Mouse (Mus musculus) frontal cortex, postnatal 36 days (tissue): ENCODE data around the gene Cog5.

Experiments used
- DNase-seq, 2 experiments: peaks; one replicate each; pipeline ENCODE4 v3.0.0; 2022; ENCODE audit warnings: low spot score in 2 of 2

Gene Cog5

DNA sequence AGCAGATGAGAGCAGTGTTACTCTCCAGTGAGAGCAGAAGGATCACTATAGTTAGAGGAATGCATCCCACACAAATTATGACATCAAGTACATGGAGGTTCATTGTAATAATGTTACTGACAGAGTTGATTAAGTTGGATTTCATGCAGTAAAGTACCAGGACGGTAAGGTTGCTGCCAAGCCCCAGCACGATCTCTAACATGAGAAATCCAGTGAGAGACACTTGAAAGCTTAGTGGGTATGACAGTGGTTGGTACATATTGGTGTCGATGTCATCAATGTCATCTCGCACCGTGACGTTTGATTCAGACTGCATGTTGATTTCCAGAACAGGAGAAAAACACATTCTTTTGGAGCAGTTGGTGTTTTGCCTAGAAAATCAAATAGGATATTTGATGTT lies 55.0 kb downstream of the Cog5 start:
- peak in 1 of 2 experiments; percentile 30 for DNase-seq

DNA sequence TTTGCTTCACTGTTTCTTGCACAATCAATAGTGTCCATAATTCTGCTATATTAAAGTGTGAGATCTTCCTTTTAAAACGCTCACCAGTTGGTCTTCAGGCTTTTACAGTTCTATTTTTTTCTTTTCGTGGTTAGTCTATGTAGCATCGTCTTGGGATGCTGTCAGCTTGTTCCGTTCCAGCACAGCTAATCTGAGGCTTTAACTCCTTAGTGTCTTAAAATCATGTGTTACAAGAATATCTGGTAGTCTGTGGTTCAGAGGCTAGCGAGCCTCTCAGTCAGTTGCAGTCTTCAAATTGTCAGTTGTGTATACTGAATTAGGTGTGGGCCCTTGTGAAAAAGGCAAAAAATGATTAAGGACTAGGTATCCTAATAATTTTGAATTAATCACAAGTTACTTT lies 57.6 kb downstream of the Cog5 start:
- DNase-seq = peak in 1 of 2 experiments; percentile 42

DNA sequence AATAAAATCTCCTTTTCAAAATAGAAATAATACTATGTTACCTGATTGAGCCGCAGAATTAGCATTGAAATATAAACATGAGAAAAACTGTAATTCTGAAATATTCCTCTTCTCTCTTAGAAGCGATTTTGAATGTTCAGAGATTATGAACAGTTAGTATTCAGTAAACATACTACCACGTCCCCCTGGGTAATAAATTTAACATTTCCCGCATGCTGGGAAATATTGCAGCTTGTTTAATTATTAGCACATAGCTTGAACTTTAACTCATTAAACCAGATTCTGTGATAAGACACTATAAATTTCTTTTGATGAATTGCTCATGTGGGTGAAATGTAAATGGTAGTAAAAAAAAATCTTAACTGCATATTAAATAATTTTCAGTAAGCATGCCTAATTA lies 58.1 kb downstream of the Cog5 start:
- DNase-seq = no peak

DNA sequence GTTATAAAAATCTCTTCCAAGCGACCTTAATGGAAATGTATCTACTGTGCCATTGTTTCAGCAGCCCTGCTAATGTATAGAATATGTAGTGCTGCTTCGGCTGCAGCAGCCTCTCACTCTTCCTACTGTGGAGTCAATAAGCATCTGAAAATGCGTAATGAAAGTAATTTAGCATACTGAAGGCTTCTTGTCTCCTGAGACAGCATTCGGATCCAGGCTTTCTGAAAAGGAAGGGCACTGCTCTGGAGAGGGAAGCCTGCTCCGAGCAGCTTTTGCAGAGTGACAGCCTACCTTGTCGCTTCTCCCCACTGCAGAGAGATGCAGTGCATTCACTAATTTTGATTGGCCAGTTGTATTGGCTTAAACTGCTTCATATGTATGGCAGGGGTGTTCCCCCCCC lies 58.9 kb downstream of the Cog5 start, which contains the start of gene Gpr22:
Gene Gpr22, minus strand, starts transcription at position 348 of the 400 bp plus-strand sequence.
- DNase-seq = peak; percentile 69 to 84

DNA sequence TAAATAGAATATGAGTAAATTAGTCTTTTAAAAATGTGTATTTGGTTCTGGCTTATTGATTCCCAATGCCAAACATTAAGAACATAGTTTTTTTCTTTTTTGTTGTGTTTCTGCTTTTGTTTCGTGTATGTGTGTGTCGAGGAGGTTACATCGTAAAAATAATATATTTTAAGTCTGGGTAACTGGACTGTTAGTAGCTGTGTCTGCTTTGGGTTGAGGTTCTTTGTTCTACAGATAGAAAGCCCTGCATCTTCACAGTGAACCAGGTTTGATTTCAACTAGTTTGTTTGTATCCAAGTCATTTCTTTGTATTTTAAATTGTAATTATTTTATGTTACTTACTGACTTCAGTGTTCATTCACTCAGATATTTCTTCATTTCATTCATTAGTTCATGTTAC lies 59.4 kb downstream of the Cog5 start:
- DNase-seq = no peak

DNA sequence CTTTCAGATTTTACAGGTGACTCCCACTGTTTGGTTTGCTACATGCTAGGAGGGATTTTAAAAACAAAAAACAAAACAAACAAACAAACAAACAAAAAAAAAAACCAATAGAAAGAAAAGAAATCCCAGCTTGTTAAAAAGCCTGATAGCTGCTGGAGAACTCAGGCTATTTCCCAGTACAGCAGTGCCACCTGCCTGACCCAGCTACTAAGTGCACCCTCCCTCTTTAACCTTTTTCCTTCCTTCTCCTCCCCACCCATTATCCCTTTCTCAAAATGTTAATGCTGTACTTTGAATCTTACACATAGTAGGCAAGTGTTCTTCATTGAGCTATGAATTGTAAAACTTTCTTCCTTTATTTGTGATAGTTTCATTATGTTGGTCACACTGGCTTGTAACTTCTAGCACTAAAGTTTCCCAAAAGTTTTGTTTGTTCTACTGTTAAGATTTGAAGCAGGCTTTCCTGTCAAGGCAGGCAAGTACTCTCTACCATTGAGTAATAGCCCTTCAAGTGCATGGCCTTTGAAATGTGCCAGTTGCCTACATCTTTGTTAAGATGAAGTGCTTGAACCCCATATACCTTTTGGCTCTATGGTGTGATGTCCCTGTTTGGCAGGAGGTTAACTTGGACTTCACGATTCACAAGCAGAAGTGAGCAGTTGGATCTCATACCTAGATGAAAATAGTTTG lies 65.1 kb downstream of the Cog5 start:
- DNase-seq = no peak

DNA sequence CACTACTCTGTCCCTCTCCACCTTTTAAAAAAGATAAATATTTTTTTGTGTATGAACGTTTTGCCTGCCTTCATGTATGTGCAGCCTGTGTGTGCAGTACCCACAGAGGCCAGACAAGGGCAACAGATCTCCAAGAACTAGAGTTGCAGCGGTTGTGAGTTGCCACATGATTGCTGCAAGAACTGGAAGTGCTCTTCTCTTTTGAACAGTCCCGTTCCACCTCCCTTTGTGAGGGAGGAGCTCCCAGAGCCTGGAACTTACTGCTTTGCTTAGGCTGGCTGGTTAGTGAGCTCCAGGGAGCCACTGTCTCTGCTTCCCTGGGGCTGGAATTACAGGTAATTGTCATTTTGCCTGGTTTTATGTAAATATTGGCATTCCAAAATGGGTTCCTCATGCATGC lies 69.9 kb downstream of the Cog5 start:
- DNase-seq = no peak

DNA sequence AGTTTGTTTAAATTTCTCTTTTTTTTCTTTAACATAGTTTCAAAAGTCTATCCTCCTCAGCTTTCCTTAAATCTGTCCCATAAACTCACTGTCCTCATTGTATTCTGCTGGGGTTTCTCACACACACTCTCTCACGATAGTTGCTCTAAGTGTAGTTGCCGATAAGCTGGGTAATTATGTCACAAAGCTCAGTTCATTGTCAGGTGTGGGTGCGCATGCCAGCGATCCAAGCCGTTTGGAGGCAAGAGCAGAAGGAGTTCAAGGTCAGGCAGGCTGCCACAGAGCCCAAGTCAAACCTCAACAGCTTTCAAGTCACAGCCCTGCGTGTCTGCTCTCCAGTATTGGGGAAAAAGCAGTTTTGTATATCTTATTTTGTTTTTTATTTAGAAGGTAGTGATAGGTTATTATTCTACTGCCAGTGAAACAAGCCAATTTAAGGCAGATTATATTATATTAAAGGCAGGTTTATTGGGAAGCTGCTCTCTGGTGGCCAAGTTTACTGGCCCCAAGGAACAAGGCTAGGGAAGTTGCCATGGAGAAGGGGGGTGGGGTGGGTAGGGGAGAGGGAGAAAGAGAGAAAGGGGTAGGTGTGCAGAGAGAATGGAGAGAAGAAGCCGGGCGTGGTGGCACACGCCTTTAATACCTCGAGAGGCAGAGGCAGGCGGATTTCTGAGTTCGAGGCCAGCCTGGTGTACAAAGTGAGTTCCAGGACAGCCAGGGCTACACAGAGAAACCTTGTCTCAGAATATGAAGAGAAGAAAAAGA lies 71.0 kb downstream of the Cog5 start:
- DNase-seq = no peak

DNA sequence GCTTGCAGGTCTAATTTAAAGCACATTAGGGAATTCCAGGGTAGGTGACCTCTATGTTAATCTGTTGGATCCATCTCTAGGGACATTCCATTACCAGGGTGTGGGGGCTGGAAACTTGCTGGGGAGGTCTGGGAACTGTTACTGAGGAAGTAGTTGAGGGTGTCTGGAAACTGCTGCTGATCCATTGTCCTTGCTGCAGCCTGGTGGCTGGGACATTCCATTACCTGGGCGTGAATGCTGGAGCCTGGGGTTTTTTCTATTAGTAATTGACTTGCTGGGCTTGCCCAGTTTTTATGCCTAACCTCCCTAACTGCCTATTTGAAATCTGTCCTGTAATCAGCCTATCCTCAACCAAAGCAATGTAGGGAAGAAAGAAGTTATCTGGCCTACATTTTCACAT lies 72.0 kb downstream of the Cog5 start:
- DNase-seq = no peak

DNA sequence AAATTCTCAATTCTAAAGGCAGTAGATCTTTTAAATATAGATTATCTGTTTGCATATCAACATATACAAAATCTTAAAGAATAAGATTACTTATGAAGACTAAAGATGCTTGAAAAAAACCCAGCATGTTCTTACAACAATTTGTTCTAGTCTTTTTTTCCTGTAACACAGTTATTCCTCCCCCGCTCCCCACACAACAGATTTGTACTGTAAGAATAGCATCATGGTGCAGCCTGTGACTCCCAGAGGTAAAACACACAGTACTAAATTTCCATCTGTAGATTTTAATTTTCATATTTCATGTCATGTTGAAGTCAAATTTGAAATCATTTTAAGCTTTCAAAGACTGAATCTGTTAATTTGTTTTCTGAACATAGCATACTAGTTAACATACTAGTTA lies 75.5 kb downstream of the Cog5 start:
- peak in 1 of 2 experiments; percentile 76 for DNase-seq

DNA sequence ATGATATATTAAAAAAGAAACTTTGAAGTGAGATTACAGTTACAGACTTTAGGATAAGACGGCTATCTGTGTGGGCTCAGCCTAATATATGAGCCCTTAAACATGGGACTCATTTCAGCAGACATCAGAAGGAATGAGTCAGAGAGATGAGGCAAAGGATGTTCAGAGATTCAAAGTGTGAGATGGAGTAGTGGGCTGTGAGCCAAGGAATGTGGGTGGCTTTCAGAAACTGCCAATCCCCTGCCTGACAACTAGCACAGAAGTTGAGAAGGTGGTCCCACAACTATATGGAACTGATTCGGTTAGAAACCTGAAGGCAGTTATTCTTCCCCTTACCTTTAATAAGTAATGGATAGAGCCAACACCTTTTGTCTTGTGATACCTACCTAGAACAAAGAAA lies 79.9 kb downstream of the Cog5 start:
- DNase-seq = peak in 1 of 2 experiments; percentile 43

DNA sequence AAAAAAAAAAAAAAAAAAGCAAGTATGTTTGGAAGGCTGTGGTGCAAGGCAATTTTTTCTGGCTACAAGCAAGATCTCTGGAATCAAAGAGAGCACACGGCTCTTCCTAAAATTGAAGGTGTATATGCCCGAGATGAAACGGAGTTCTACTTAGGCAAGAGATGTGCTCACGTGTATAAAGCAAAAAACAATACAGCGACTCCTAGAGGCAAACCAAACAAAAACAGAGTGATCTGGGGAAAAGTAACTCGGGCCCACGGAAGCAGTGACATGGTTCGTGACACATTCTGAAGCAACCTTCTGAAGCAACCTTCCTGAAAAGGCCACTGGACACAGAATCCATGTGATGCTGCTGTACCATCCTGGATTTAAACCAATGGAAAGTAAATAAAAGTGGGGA lies 92.6 kb downstream of the Cog5 start:
- no peak for DNase-seq

DNA sequence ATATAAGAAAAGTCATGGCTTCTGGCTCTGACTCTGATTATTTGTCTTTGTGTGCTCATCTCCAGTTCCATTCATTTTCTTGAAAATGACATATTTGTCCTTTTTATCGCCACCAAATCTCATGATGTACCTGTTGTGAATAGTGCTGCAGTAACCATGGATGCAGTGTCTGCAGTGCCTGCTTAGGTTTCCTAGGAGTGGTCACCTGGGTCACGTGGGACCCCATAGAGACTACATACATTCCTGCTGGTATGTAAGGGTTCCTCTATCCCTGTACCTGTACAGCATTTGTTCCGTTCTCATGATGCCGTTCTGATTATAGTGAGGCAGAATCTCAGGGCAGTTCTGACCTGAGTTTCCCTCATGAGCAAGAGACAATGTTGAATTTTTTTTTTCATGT lies 95.2 kb downstream of the Cog5 start:
- DNase-seq = no peak

DNA sequence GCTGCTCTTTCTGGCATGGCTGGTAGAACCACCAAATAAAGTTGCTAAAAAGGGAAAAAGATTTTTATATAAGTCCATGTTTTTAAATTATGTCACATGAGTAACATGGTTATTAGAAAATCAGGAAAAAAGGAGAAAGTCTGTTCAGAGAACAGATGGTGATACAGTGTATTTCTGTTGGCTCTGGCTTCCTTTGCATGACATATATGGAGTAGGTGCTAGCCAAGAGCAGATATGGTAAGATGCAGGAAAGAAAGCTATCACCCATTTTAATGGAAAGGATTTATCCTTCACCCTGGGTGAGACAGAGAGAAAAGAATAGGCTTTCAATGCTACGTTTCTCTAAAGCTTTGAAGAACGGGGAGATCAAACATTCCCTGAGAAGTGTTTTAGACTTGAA lies 99.8 kb downstream of the Cog5 start:
- DNase-seq = no peak

DNA sequence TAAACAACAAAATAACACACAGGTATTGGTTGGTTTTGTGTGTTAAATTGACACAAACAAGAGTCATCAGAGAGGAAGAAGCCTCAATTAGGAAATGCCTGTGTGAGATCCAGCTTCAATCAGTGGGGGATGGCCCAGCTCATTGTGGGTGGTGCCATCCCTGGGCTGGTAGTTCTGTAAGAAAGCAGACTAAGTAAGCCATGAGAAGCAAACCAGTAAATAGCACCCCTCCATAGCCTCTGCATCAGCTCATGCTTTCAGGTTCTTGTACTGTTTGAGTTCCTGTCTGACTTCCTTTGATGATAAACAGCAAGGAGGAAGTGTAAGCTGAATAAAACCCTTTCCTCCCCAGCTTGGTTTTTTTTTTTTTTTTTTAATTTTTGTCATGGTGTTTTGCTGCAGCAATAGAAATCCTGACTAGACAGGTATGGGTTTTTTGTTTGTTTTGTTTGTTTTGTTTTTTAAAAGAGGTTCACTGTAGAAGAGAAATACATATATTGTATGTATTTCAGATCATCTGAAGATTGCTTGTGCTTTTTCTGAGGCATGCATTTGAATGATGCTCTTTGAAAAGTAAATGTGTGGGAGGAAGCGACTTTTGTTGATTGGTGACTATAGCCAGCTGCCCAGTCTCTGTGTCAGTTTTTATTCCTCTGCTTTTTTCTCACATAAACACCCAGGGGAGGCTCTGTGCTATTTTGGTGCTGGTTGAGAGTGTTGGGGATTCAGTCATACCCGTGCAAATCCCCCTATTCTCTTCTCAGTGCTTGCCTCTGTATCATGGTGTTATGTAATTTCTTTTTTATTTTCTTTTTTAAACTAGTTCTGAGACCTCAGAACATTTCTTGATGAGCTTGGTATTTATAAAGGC lies 101.5 kb downstream of the Cog5 start:
- peak in 1 of 2 experiments; percentile 67 for DNase-seq

DNA sequence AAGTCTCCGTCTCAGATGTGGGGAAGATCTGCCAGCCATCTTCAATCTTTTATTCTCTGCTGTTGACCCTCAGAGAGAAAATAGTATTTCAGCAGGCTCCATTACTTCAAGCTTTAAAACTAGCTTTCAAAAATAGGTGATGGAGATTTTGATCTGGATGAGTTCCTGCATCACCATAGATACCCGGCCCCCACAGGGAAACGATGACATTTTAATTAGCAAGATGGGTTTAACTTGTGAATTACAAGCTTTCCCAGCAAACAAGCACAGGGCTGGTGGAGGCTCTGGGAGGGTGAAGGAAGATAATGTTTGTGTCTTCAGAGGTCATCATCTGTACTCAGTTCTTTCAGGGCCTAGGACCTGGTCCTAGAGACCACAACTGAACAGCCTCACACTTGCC lies 118.9 kb downstream of the Cog5 start:
- peak in 1 of 2 experiments; percentile 40 for DNase-seq

DNA sequence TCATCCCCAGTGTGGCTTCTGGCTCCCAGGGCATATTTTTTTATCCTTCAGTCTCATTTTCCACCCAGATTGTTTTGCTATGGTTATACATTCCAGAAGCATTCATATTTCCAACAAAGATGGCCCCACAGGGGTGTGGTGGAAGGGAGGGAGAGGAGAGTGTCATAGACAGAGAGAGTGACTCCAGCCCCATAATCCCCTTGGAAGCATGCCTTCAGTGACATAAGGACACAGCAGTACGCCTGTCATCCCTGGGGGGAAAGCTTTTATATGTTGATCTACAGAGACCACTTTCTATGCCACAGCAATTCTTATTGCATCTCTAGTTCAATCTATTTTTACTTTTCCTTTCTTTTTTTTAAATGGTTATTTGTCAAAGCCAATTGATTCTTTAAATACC lies 129.6 kb downstream of the Cog5 start:
- no peak for DNase-seq

DNA sequence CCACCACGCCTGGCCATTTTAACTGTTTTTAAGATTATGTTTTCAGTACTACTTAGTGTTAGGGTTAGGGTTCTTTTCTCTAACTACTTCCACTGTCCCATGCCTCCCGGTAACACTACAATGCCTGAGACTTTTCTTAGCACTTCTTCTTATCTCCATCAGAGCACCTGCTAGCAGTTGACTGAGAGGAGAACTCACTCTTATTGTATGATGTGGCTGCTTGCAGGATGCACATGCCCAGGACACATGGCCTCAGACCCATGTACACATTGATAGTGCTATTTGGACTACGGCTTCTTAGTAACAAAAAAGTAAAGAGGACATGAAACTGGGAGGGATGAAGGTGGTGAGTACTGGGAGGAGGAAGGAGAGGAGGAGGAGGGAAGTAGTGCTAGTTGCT lies 133.9 kb downstream of the Cog5 start:
- no peak for DNase-seq

DNA sequence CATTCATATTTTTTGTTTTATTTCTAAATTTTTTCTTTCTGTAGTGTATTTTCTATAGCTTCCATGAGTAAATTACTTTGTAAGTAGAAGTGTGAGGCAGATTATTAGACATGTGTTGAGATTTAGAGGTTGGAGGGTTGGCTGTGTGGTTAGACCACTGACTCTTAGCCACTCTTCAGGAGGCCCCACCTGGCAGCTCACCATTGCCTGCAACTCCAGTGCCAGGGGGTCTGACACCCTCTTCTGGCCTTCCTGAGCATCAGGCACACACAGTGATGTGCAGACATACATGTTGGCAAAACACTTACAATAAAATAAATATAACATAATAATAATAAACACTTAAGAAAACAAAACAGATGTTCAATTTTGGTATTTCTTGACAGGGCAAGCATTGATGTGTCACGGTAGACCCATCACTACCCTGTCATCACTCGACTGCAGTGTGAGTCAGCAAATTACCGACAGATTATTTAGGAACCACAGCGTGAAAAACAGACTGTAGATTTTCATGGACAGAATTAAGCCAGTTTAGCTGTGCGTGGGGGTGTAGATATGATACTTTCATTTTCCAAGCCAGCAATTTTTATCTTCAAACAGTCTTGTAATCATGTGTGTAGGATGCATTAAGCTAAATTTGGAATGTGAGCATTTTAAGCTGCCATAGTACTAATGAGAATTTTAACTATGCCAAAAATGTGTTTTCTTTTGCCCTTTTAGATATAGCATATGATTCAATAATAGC lies 151.9 kb downstream of the Cog5 start:
- DNase-seq = peak in 1 of 2 experiments; percentile 22

DNA sequence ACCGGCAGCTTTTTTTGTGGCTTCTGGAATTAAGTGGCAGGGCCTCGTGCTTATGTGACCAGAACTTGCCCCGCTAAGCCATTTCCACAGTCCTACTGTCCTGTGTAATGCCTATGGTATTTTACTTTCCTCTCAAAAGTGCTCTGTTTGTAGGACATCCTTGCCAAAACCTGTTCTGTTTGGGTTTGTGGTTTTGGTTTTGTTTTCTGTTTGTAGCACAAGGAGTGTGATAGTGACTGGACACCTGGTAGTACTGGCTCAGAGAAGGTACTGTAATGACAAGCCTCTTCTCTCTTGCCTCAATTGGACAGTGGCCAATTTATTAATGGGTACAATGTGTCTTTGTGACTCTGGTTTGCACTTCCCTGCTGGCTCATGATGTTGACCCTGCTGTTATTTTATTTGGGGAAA lies 163.4 kb downstream of the Cog5 start:
- DNase-seq = no peak

DNA sequence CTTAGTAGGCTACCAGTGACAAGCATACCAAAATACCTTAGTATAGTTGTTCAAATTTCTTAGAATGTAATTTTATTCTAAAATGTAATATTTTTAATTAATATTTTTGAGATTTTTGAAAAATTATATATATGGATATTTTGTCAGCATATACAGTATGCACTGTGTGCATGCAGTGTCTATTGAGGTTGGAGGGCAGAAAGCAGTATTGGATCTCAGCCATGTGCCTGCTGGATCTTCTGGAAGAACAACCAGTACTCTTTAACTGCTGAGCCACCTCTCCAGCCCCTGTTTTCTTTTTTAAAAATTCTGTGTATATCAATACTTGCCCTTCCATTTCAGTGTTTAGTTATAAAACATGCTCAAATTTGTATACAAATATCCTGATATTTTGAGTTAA lies 164.4 kb downstream of the Cog5 start:
- no peak for DNase-seq

DNA sequence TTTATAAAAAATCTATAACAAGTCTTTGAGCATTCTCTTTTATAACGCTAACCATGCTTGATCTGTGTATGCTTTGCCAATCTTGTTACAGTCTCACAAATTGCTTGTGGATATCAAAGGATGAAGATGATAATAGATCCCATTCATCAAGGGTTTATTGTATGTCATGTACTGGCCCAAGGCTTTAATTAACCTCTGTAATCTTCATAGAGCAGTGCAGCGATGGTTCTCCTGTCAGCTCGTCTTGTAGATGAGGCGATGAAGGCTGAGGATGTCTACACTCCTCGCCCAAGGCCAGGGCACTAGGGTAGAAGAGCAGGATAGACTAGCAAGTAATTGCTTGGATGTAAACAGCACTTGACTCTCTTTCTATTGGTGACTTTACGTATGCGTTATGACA lies 164.9 kb downstream of the Cog5 start:
- no peak for DNase-seq
